Mouse (Mus musculus) olfactory bulb, adult 2 months (tissue): ENCODE measurements around the gene Fsd1.
A peak's percentile ranks its signal among the peaks of the same experiment; 100 is the strongest.

Source experiments
- CTCF ChIP-seq: fragments of 200-500 bp; IDR thresholded peaks from 2 replicates; pipeline ENCODE4 v1.5.1; 2012; ENCODE audit warnings: low read depth, mild to moderate bottlenecking, low read length, moderate library complexity; ENCODE audit not compliant: insufficient read depth
- POLR2A ChIP-seq: fragments of 200-500 bp; IDR thresholded peaks from 2 replicates; pipeline ENCODE4 v1.6.1; 2012; ENCODE audit warnings: mild to moderate bottlenecking, low read depth, low read length, moderate library complexity; ENCODE audit not compliant: insufficient read depth

- TF ChIP-seq POLR2A (no peak), CTCF (peak; percentile 49)
Observed at GRCm38 (mm10) chr17:55976255-55976862, 9.9 kb upstream of the Fsd1 start.
